Mouse (Mus musculus): ENCODE measurements around the gene Tpcn2. TPM values are rescaled to one million over a fixed set of nuclear protein-coding genes. Genes with fewer than 3 reads are reported as not detected.

Tpcn2 gene
- polyA plus RNA-seq, 1 experiment from 2014 or later = 3.2 TPM

DNA sequence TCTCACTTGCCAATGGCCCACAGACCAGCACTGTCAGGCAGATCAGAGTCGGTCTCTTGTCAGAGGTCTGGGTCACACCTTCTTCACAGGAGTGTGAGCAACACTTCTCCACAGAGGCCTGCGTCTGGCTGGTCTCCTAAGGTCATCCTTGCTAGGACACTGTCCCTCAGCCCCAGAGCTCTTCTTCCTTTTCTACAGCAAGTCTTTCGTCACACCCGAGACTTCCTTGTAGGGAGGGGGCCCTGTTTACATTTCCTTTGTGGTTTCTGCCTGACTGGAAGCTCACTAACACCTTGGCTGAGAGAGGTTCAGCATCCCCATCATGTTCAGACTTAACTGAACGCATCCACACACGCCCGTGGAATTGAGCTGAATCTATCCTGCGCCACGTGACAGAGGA, 19.6 kb downstream of the Tpcn2 start:
- Histone ChIP-seq H3K27me3 (replicated peaks) (no peaks in the 10 kb centered on the region), H3K36me3 (no peaks in the 10 kb centered on the region), H3K4me3 (replicated peaks) (no peak overlapping the region), H3K4me1 (no peaks in the 10 kb centered on the region), H3K9ac (replicated peaks) (no peak overlapping the region), H3K27ac (replicated peaks) (no peak overlapping the region), H3K9me3 (replicated peaks) (no peaks in the 10 kb centered on the region), H3K4me2 (no peak overlapping the region)
- no peak for ATAC-seq (ENCODE audit: low FRiP score)
- 86% methylated on average over 9 of the region's 9 CpGs for WGBS

DNA sequence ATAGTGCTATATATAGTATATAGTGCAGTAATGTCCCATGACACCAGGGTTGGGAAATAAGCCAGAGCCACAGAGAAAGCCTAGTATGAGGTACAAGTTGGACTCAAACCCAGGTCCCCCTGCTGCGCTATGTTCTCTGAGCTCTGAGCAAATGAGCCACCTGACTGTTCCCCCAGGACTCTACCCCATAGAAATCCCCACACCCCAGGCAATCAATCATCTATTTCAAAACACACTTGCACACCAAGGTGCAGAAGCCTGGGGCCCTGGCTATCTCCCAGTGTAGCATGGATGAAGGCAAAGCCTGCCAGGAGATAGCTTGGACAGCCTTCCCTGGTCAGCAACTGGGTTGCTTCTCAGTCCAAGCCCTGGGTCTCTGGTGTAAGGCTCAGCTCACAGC, 27.7 kb downstream of the Tpcn2 start:
- Histone ChIP-seq H3K9me3 (replicated peaks) (no peaks in the 10 kb centered on the region), H3K27me3 (replicated peaks) (no peaks in the 10 kb centered on the region), H3K36me3 (no peaks in the 10 kb centered on the region), H3K4me1 (no peaks in the 10 kb centered on the region), H3K27ac (replicated peaks) (no peak overlapping the region), H3K4me3 (replicated peaks) (no peak overlapping the region), H3K9ac (replicated peaks) (no peak overlapping the region), H3K4me2 (no peak overlapping the region)
- 89% methylated on average over 1 of the region's 1 CpGs for WGBS
- no peak for ATAC-seq (ENCODE audit: low FRiP score)

DNA sequence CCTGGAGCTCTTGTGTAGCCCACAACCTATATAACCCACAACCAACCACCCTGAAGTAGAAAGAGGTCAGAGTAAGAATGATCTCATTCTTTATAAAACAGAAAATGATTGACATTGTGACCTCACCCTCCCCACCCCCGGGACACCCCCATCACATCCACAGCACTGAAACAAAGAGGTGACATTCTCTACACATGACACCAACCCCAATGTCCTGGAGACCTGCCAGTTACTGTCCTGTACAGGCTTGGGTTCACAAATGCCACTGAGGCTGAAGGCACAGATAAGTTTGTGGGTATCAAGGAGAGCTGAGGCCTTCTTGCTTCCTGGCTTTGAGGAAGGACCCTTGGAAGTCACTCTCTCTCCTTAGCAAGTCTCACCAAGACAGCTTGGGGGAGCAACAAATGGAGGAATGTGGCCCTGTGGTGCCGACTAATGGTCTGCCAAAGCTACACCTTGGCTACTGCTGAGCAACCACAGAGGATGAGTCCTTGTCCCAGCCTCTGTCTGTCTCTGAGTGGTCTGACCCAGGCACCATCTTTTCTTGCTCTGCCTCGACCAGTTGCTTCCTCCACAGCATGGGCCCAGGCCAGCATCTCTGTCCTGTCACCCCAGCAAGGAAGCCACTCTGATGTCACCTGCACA, 29.7 kb downstream of the Tpcn2 start:
- H3K9me3 ChIP-seq (replicated peaks) = no peaks in the 10 kb centered on the region
- no peaks in the 10 kb centered on the region for H3K4me1 ChIP-seq
- H3K4me2 ChIP-seq = no peak overlapping the region
- no peaks in the 10 kb centered on the region for H3K36me3 ChIP-seq
- ATAC-seq (ENCODE audit: low FRiP score) = no peak
- no peak overlapping the region for H3K27ac ChIP-seq (replicated peaks)
- no peak overlapping the region for H3K4me3 ChIP-seq (replicated peaks)
- no peaks in the 10 kb centered on the region for H3K27me3 ChIP-seq (replicated peaks)
- H3K9ac ChIP-seq (replicated peaks) = no peak overlapping the region
- WGBS = 73% methylated on average over 3 of the region's 3 CpGs

DNA sequence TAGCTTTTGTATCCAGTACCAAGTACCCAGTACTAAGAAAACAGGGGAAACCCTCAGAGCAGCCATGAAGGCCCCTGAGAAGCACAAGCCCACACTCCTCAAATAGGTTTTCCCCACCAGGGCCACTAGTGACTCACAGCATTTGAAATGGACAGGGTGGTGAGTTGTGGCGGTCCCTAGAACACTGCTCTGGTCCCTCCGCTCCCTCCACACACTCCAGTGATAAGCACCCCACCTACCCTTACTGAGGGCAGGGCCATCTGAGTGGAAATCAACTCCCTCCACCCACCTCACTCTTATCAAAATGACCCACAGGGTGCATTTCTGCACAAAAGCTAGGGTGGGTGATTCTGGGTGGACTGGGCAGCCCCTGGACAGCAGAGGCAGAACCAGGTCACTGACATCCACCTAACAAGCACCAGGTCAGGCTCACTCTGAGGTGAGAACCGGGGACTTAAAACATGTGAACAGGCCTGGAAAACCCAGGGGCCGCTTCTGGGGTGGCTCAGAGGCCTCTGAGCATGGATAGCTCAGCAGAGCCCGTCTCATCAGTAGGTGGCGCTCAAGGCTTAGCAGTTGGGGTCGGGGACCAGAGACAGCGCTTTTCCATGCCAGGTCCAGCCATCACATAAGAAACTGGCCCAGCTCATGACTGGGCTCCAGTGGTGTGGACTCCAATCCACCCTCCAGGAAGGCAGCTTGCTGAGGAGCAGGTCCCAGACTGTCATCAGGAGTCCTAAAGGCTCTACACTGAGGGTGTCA, 30.9 kb downstream of the Tpcn2 start:
- peak; percentile 77 for ATAC-seq (ENCODE audit: low FRiP score)
- H3K4me3 ChIP-seq (replicated peaks) = no peak overlapping the region
- H3K9me3 ChIP-seq (replicated peaks) = no peaks in the 10 kb centered on the region
- no peaks in the 10 kb centered on the region for H3K4me1 ChIP-seq
- WGBS = 26% methylated on average over 8 of the region's 8 CpGs
- no peaks in the 10 kb centered on the region for H3K27me3 ChIP-seq (replicated peaks)
- no peak overlapping the region for H3K4me2 ChIP-seq
- H3K9ac ChIP-seq (replicated peaks) = no peak overlapping the region
- H3K36me3 ChIP-seq = no peaks in the 10 kb centered on the region
- H3K27ac ChIP-seq (replicated peaks) = no peak overlapping the region

DNA sequence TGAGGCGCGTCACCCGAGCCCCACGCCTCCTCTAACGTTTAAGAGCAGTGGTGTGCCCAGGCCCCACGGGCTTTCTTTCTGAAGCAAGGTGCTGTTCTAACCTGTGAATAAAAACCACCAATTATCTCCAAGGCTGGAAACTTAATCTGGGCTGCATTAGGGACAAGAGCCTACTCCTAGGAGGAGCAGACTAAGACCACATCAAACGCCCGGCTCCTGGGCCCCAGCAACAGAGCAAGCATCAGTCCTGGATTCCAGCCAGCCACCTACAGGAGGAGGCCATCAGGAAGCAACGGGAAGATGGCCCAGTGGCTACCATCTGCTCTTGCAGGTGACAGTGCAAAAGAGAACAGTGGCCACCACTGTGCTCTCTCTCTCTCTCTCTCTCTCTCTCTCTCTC, 33.6 kb downstream of the Tpcn2 start:
- Histone ChIP-seq H3K27ac (replicated peaks) (no peak overlapping the region), H3K9me3 (replicated peaks) (no peaks in the 10 kb centered on the region), H3K27me3 (replicated peaks) (no peaks in the 10 kb centered on the region), H3K4me3 (replicated peaks) (no peak overlapping the region), H3K36me3 (no peaks in the 10 kb centered on the region), H3K4me1 (no peaks in the 10 kb centered on the region), H3K9ac (replicated peaks) (no peak overlapping the region), H3K4me2 (no peak overlapping the region)
- ATAC-seq (ENCODE audit: low FRiP score) = no peak
- 79% methylated on average over 9 of the region's 9 CpGs for WGBS

DNA sequence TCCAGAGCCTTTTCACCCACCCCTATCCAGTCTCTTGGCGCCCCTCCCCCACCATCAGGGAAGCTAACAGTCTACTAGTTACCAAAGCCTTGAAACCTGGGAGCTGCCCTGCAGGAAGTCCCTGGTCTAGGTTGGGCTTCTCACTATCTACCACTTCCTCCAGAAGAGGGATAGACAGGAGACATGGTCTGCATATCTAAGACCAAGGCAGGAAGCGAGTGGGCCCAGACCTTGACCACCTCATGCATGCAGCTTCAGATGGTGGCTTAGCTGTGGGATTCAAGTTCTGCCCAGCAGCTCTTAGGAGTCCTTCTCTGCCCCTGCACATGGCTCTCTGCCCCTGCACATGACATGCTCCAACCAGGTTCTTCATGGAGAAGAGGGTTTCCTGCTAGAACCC, 34.9 kb downstream of the Tpcn2 start:
- Histone ChIP-seq H3K4me2 (no peak overlapping the region), H3K27me3 (replicated peaks) (no peaks in the 10 kb centered on the region; the same call in 1 of the 2 replicates), H3K4me1 (no peaks in the 10 kb centered on the region), H3K9me3 (replicated peaks) (no peaks in the 10 kb centered on the region), H3K27ac (replicated peaks) (no peak overlapping the region), H3K9ac (replicated peaks) (no peak overlapping the region), H3K4me3 (replicated peaks) (no peak overlapping the region), H3K36me3 (no peaks in the 10 kb centered on the region)
- no peak for ATAC-seq (ENCODE audit: low FRiP score)
- 96% methylated on average over 2 of the region's 2 CpGs for whole genome bisulfite sequencing

DNA sequence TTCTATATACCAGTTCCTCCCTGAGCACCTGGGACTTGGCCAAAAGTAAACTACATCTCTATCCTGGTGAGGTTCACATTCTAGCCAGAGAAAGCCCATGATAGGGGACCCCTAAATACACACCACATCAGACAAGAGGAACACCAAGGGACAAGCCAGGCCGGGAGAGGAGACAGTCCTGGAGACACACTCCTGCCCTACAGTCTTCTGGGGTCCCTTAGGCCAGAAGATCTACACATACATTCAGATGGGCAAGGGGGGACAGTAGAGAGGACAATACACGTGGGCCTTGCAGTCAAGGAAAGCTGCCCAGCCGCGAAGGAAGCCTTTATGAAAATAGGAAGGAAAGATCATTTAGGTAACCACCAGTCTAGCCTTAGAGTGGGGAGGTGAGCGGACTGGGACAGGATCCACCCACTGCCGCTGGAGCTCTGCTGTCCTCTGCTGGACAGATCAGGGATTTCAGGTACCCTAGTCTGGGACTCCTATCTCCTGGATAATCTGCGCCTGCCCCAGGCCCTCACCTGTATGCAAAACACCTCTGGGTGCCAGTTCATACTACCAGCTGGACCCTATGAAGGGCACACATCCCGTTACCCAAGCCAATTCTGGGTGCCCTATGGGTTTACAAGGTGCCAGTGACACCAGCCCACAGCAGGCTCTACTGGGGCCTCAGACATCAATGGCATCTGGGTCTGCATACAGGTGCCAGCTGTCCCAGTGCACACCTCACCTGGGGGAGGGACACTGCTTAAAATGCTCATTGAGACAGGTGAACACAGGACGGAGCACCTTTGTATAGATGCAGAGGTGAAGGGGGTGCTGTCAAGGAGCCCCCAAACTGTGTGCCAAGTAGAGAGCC, 40.7 kb downstream of the Tpcn2 start:
- no peaks in the 10 kb centered on the region for H3K36me3 ChIP-seq
- H3K9ac ChIP-seq (replicated peaks) = no peak overlapping the region
- H3K4me1 ChIP-seq = peaks cover 11% of the 10 kb centered on the region
- no peak overlapping the region for H3K4me2 ChIP-seq
- no peak overlapping the region for H3K27ac ChIP-seq (replicated peaks)
- no peak overlapping the region for H3K4me3 ChIP-seq (replicated peaks)
- H3K27me3 ChIP-seq (replicated peaks) = peaks cover 8% of the 10 kb centered on the region
- ATAC-seq (ENCODE audit: low FRiP score) = peak; percentile 84
- no peaks in the 10 kb centered on the region for H3K9me3 ChIP-seq (replicated peaks)
- 15% methylated on average over 9 of the region's 9 CpGs for WGBS

DNA sequence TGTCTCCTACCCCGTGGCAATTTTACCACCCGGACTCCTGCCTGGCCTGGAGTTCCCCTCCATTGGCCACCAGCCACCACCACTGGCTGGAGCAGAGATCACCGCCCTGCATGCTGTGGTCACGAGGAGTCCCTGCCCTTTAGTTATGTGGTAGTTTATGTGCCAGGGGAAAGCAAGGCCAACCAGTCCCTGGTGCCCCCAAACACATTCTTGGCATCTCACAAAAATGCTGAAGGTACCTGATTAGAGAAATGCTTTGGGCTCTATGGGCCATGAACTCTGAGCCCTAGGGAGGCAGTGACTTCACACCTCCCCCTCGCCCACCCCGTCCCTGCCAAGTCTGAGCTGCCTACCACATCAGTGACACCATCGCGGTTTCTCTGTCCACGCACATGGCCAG, 41.8 kb downstream of the Tpcn2 start:
- Histone ChIP-seq H3K27me3 (replicated peaks) (peaks cover 8% of the 10 kb centered on the region), H3K27ac (replicated peaks) (no peak overlapping the region), H3K9ac (replicated peaks) (no peak overlapping the region), H3K9me3 (replicated peaks) (no peaks in the 10 kb centered on the region), H3K4me3 (replicated peaks) (no peak overlapping the region), H3K4me1 (peaks cover 11% of the 10 kb centered on the region), H3K4me2 (no peak overlapping the region), H3K36me3 (no peaks in the 10 kb centered on the region)
- 79% methylated on average over 9 of the region's 9 CpGs for WGBS
- ATAC-seq (ENCODE audit: low FRiP score) = no peak

DNA sequence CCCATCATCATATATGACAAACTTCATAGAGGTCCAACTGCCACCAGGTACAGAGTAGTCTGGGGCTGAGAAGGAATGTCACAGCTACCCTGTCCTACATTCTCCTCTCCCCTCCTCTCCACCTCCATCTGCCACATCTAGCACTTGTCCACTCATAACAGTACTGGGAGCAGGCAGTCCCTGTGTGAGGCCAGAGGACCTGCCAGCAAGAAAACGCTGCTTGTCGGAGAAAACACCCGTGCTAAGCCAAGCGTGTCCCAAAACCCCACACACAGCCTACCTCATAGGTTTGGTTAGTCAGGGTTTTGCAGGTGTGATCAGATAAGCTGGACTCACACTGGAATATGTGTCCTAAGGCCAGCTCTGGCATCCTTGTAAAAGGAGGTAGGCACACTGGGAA, 42.9 kb downstream of the Tpcn2 start:
- H3K9ac ChIP-seq (replicated peaks) = no peak overlapping the region
- 82% methylated on average over 4 of the region's 4 CpGs for WGBS
- no peak overlapping the region for H3K4me2 ChIP-seq
- peaks cover 8% of the 10 kb centered on the region for H3K27me3 ChIP-seq (replicated peaks)
- H3K36me3 ChIP-seq = no peaks in the 10 kb centered on the region
- ATAC-seq (ENCODE audit: low FRiP score) = no peak
- H3K27ac ChIP-seq (replicated peaks) = no peak overlapping the region
- no peak overlapping the region for H3K4me3 ChIP-seq (replicated peaks)
- H3K4me1 ChIP-seq = peaks cover 11% of the 10 kb centered on the region
- no peaks in the 10 kb centered on the region for H3K9me3 ChIP-seq (replicated peaks)

DNA sequence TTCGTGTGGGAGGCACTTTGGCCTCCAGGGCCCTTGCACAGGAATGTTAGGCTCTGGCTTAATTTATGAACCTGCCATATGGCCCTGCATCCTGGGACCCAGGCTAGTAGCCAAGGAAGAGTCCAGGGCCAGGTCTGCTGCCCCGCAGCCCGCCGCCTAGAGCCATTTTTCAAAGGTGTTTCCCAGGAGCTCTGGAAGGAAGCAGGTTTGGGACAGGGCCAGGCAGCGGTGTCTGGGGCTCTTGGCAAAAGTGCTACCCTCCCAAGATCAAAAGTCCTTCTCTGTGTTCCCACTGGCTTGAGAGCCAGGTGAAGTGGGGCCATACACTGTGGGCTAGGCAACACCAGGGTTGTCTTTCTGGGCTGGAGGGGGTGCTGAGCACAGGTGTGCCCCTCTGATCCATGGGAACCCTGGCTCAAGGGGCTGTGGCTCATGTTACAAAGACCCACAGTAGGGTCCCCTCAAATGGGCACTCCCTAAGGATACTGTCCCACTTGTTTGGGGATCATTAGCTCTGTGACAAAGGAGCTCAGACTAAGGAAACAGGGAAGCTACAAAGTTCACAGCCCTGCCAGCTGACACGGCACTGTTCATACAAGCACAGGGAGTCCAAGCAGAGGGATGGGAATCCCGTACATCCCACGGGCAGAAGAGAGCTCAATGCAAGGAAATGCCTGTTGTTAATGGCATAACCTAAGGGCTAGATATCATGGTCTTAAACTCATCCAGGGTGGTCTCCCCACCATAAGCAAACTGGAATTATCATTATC, 43.9 kb downstream of the Tpcn2 start:
- ATAC-seq (ENCODE audit: low FRiP score) = no peak
- WGBS = 50% methylated on average over 8 of the region's 8 CpGs
- peaks cover 8% of the 10 kb centered on the region for H3K27me3 ChIP-seq (replicated peaks)

DNA sequence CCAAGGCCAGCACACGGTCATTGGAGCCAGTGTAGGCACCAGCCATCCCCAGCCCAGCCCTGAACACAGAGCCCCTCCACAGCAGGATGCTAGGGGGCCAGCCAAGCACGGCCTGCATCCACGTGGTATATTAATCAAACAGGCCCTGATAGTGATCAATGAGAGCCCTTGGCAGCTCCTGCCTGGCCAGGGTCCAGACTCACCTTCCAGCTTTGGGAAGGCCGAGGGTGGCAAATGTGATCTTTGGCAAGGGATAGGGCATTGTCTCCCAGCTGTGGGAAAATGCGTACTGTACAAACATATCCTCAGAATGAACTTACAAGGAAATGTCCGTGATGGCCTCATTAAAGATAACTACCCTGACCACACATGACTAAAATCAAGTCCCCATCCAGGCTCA, 44.7 kb downstream of the Tpcn2 start:
- Histone ChIP-seq H3K9me3 (replicated peaks) (no peaks in the 10 kb centered on the region), H3K27ac (replicated peaks) (no peak overlapping the region), H3K4me2 (no peak overlapping the region), H3K4me3 (replicated peaks) (no peak overlapping the region), H3K27me3 (replicated peaks) (peaks cover 8% of the 10 kb centered on the region), H3K36me3 (no peaks in the 10 kb centered on the region), H3K9ac (replicated peaks) (no peak overlapping the region), H3K4me1 (peaks cover 11% of the 10 kb centered on the region)
- ATAC-seq (ENCODE audit: low FRiP score) = no peak
- 45% methylated on average over 6 of the region's 6 CpGs for WGBS

More for the DNA sequence above, 43.9 kb downstream of the Tpcn2 start:
- Histone ChIP-seq H3K27ac (replicated peaks) (no peak overlapping the region), H3K36me3 (no peaks in the 10 kb centered on the region), H3K9me3 (replicated peaks) (no peaks in the 10 kb centered on the region), H3K4me2 (no peak overlapping the region), H3K4me3 (replicated peaks) (no peak overlapping the region), H3K9ac (replicated peaks) (no peak overlapping the region), H3K4me1 (peaks cover 11% of the 10 kb centered on the region)
